Mouse (Mus musculus): Measurements from ENCODE around the gene Dnah5. TPM values are rescaled to one million over a fixed set of nuclear protein-coding genes. Genes with fewer than 3 reads are reported as not detected.

Dnah5 gene
- polyA plus RNA-seq, 1 experiment: 0.25 TPM

GRCm38 (mm10) chr15:28204626-28205025 is 1.1 kb downstream of the Dnah5 start:
- Histone ChIP-seq H3K27me3 (ENCODE audit: control insufficient read depth, insufficient read depth, low read length) (no peaks in the 10 kb centered on the region), H3K4me1 (ENCODE audit: control insufficient read depth, insufficient read depth, low read length) (no peaks in the 10 kb centered on the region), H3K4me3 (replicated peaks; ENCODE audit: insufficient read depth, low read depth, low read length) (no peak overlapping the region), H3K27ac (ENCODE audit: insufficient read depth, low read length) (no peak overlapping the region)
- no peak for TF ChIP-seq CTCF (IDR thresholded peaks at IDR 0.05; ENCODE audit: borderline replicate concordance, insufficient read depth, low read depth, low read length)
- TF ChIP-seq POLR2A (IDR thresholded peaks at IDR 0.05; ENCODE audit: borderline replicate concordance, insufficient read depth, low read length): no peak
- no peak for DNase-seq
- WGBS: 49% methylated on average over 3 of the region's 3 CpGs

- no peak for TF ChIP-seq CTCF (IDR thresholded peaks at IDR 0.05; ENCODE audit: borderline replicate concordance, insufficient read depth, low read depth, low read length)
- no peak for TF ChIP-seq POLR2A (IDR thresholded peaks at IDR 0.05; ENCODE audit: borderline replicate concordance, insufficient read depth, low read length)
- no peak overlapping the region for H3K4me3 ChIP-seq (replicated peaks; ENCODE audit: insufficient read depth, low read depth, low read length)
- H3K4me1 ChIP-seq (ENCODE audit: control insufficient read depth, insufficient read depth, low read length): no peaks in the 10 kb centered on the region
- no peaks in the 10 kb centered on the region for H3K27me3 ChIP-seq (ENCODE audit: control insufficient read depth, insufficient read depth, low read length)
- no peak overlapping the region for H3K27ac ChIP-seq (ENCODE audit: insufficient read depth, low read length)
- DNase-seq: no peak
- WGBS: 57% methylated on average over 2 of the region's 2 CpGs
Measured at GRCm38 (mm10) chr15:28207545-28207944, 4.0 kb downstream of the Dnah5 start.

GRCm38 (mm10) chr15:28213057-28213456 is 9.5 kb downstream of the Dnah5 start:
- WGBS: 93% methylated on average over 5 of the region's 5 CpGs
- Histone ChIP-seq H3K4me3 (replicated peaks; ENCODE audit: insufficient read depth, low read depth, low read length) (no peak overlapping the region), H3K27ac (ENCODE audit: insufficient read depth, low read length) (no peak overlapping the region), H3K27me3 (ENCODE audit: control insufficient read depth, insufficient read depth, low read length) (no peaks in the 10 kb centered on the region), H3K4me1 (ENCODE audit: control insufficient read depth, insufficient read depth, low read length) (no peaks in the 10 kb centered on the region)
- no peak for TF ChIP-seq CTCF (IDR thresholded peaks at IDR 0.05; ENCODE audit: borderline replicate concordance, insufficient read depth, low read depth, low read length)
- no peak for DNase-seq

GRCm38 (mm10) chr15:28216358-28216757 is 12.8 kb downstream of the Dnah5 start:
- Histone ChIP-seq H3K4me1 (ENCODE audit: control insufficient read depth, insufficient read depth, low read length) (no peaks in the 10 kb centered on the region), H3K27ac (ENCODE audit: insufficient read depth, low read length) (no peak overlapping the region), H3K4me3 (replicated peaks; ENCODE audit: insufficient read depth, low read depth, low read length) (no peak overlapping the region), H3K27me3 (ENCODE audit: control insufficient read depth, insufficient read depth, low read length) (no peaks in the 10 kb centered on the region)
- WGBS: 17% methylated on average over 8 of the region's 8 CpGs
- TF ChIP-seq POLR2A (IDR thresholded peaks at IDR 0.05; ENCODE audit: borderline replicate concordance, insufficient read depth, low read length) (no peak), CTCF (IDR thresholded peaks at IDR 0.05; ENCODE audit: borderline replicate concordance, insufficient read depth, low read depth, low read length) (no peak)
- DNase-seq: no peak

- TF ChIP-seq POLR2A (IDR thresholded peaks at IDR 0.05; ENCODE audit: borderline replicate concordance, insufficient read depth, low read length): no peak
- TF ChIP-seq CTCF (IDR thresholded peaks at IDR 0.05; ENCODE audit: borderline replicate concordance, insufficient read depth, low read depth, low read length): no peak
- no peak for DNase-seq
- H3K4me1 ChIP-seq (ENCODE audit: control insufficient read depth, insufficient read depth, low read length): no peaks in the 10 kb centered on the region
- H3K27me3 ChIP-seq (ENCODE audit: control insufficient read depth, insufficient read depth, low read length): no peaks in the 10 kb centered on the region
- H3K27ac ChIP-seq (ENCODE audit: insufficient read depth, low read length): no peak overlapping the region
- no peak overlapping the region for H3K4me3 ChIP-seq (replicated peaks; ENCODE audit: insufficient read depth, low read depth, low read length)
- 65% methylated on average over 3 of the region's 3 CpGs for WGBS
Measured at GRCm38 (mm10) chr15:28227316-28227715, 23.8 kb downstream of the Dnah5 start.

- DNase-seq: no peak
- no peak overlapping the region for H3K4me3 ChIP-seq (replicated peaks; ENCODE audit: insufficient read depth, low read depth, low read length)
- TF ChIP-seq POLR2A (IDR thresholded peaks at IDR 0.05; ENCODE audit: borderline replicate concordance, insufficient read depth, low read length) (no peak), CTCF (IDR thresholded peaks at IDR 0.05; ENCODE audit: borderline replicate concordance, insufficient read depth, low read depth, low read length) (no peak)
- no peak overlapping the region for H3K27ac ChIP-seq (ENCODE audit: insufficient read depth, low read length)
- no peaks in the 10 kb centered on the region for H3K27me3 ChIP-seq (ENCODE audit: control insufficient read depth, insufficient read depth, low read length)
- H3K4me1 ChIP-seq (ENCODE audit: control insufficient read depth, insufficient read depth, low read length): no peaks in the 10 kb centered on the region
- 79% methylated on average over 1 of the region's 1 CpGs for WGBS
Measured at GRCm38 (mm10) chr15:28260250-28260649, 56.7 kb downstream of the Dnah5 start.

- DNase-seq: no peak
- Histone ChIP-seq H3K4me1 (ENCODE audit: control insufficient read depth, insufficient read depth, low read length) (no peaks in the 10 kb centered on the region), H3K27me3 (ENCODE audit: control insufficient read depth, insufficient read depth, low read length) (no peaks in the 10 kb centered on the region), H3K4me3 (replicated peaks; ENCODE audit: insufficient read depth, low read depth, low read length) (no peak overlapping the region), H3K27ac (ENCODE audit: insufficient read depth, low read length) (no peak overlapping the region)
- 81% methylated on average over 4 of the region's 4 CpGs for WGBS
- TF ChIP-seq POLR2A (IDR thresholded peaks at IDR 0.05; ENCODE audit: borderline replicate concordance, insufficient read depth, low read length) (no peak), CTCF (IDR thresholded peaks at IDR 0.05; ENCODE audit: borderline replicate concordance, insufficient read depth, low read depth, low read length) (no peak)
Measured at GRCm38 (mm10) chr15:28299438-28299837, 95.9 kb downstream of the Dnah5 start.

- Histone ChIP-seq H3K4me3 (replicated peaks; ENCODE audit: insufficient read depth, low read depth, low read length) (no peak overlapping the region), H3K27me3 (ENCODE audit: control insufficient read depth, insufficient read depth, low read length) (no peaks in the 10 kb centered on the region), H3K27ac (ENCODE audit: insufficient read depth, low read length) (no peak overlapping the region), H3K4me1 (ENCODE audit: control insufficient read depth, insufficient read depth, low read length) (no peaks in the 10 kb centered on the region)
- 70% methylated on average over 8 of the region's 8 CpGs for WGBS
- TF ChIP-seq POLR2A (IDR thresholded peaks at IDR 0.05; ENCODE audit: borderline replicate concordance, insufficient read depth, low read length): no peak
- TF ChIP-seq CTCF (IDR thresholded peaks at IDR 0.05; ENCODE audit: borderline replicate concordance, insufficient read depth, low read depth, low read length): no peak
- DNase-seq: no peak
Measured at GRCm38 (mm10) chr15:28307131-28307530, 103.6 kb downstream of the Dnah5 start.

Measured in cerebellum, adult 2 months (tissue).